Mouse (Mus musculus): ENCODE measurements around the gene Helz.

- TF ChIP-seq CTCF (IDR thresholded peaks at IDR 0.05; ENCODE audit: borderline replicate concordance, insufficient read depth, low read depth, low read length), result no peak
- no peak for TF ChIP-seq POLR2A (IDR thresholded peaks at IDR 0.05; ENCODE audit: borderline replicate concordance, insufficient read depth, low read length)
Measured at GRCm38 (mm10) chr11:107710379-107710778, 162.6 kb downstream of the Helz start.

Measured in cerebellum, adult 2 months (tissue).